Mouse (Mus musculus): Measurements from ENCODE around the gene Arx. TPM values are rescaled to one million over a fixed set of nuclear protein-coding genes. Genes with fewer than 3 reads are reported as not detected.
A peak's percentile ranks its signal among the peaks of the same experiment; 100 is the strongest.

Arx gene
- polyA plus RNA-seq (2014; fragmentation: Nextera tagmentation; extraction: Ambion mirVana): 1.3 and 1.5 TPM in 2 replicates

- H3K4me2 ChIP-seq (replicated peaks): peak within 1 kb of the TSS; percentile 34
- ATAC-seq (ENCODE audit: low FRiP score): peak; percentile 92
- no peaks in the 10 kb centered on the region; the same call in 1 of the 2 replicates for H3K4me1 ChIP-seq (replicated peaks; ENCODE audit: control insufficient read depth, insufficient read depth, low read length)
- no peak within 1 kb of the TSS for H3K9ac ChIP-seq
- no peaks in the 10 kb centered on the region for H3K9me3 ChIP-seq (ENCODE audit: control insufficient read depth, low read length)
- 21% methylated on average over 31 of the region's 31 CpGs for WGBS
- no peaks in the 10 kb centered on the region for H3K36me3 ChIP-seq (replicated peaks; ENCODE audit: control insufficient read depth, insufficient read depth)
- no peak within 1 kb of the TSS for H3K27ac ChIP-seq
- peak within 1 kb of the TSS; percentile 11 for H3K4me3 ChIP-seq (replicated peaks; ENCODE audit: low read length)
- H3K27me3 ChIP-seq (ENCODE audit: control insufficient read depth, insufficient read depth, low read length): peaks cover 71% of the 10 kb centered on the region
- DNase-seq (ENCODE audit: low spot score): peak; percentile 72
Measured at GRCm38 (mm10) chrX:93286291-93286893, at the start of gene Arx. TSS of gene Arx (plus strand) at chrX:93286445.

- ATAC-seq (ENCODE audit: low FRiP score): no peak
- no peak overlapping the region for H3K9ac ChIP-seq
- no peaks in the 10 kb centered on the region for H3K9me3 ChIP-seq (ENCODE audit: control insufficient read depth, low read length)
- H3K27ac ChIP-seq: no peak overlapping the region
- H3K4me1 ChIP-seq (replicated peaks; ENCODE audit: control insufficient read depth, insufficient read depth, low read length): no peaks in the 10 kb centered on the region
- H3K27me3 ChIP-seq (ENCODE audit: control insufficient read depth, insufficient read depth, low read length): no peaks in the 10 kb centered on the region
- H3K4me2 ChIP-seq (replicated peaks): no peak overlapping the region
- 86% methylated on average over 1 of the region's 1 CpGs for WGBS
- no peaks in the 10 kb centered on the region for H3K36me3 ChIP-seq (replicated peaks; ENCODE audit: control insufficient read depth, insufficient read depth)
- DNase-seq (ENCODE audit: low spot score): no peak
- no peak overlapping the region for H3K4me3 ChIP-seq (replicated peaks; ENCODE audit: low read length)
Measured at GRCm38 (mm10) chrX:93251329-93251728, 34.9 kb upstream of the Arx start.

GRCm38 (mm10) chrX:93275689-93276088 lies 10.6 kb upstream of the Arx start:
- no peak for DNase-seq (ENCODE audit: low spot score)
- no peak overlapping the region for H3K4me2 ChIP-seq (replicated peaks)
- WGBS: 47% methylated on average over 3 of the region's 3 CpGs

GRCm38 (mm10) chrX:93279940-93280339 lies 6.3 kb upstream of the Arx start:
- Histone ChIP-seq H3K4me1 (replicated peaks; ENCODE audit: control insufficient read depth, insufficient read depth, low read length) (no peaks in the 10 kb centered on the region), H3K9ac (no peak overlapping the region), H3K4me3 (replicated peaks; ENCODE audit: low read length) (no peak overlapping the region), H3K9me3 (ENCODE audit: control insufficient read depth, low read length) (no peaks in the 10 kb centered on the region), H3K36me3 (replicated peaks; ENCODE audit: control insufficient read depth, insufficient read depth) (no peaks in the 10 kb centered on the region), H3K27me3 (ENCODE audit: control insufficient read depth, insufficient read depth, low read length) (peaks cover 58% of the 10 kb centered on the region), H3K27ac (no peak overlapping the region), H3K4me2 (replicated peaks) (no peak overlapping the region)
- DNase-seq (ENCODE audit: low spot score) (no peak), ATAC-seq (ENCODE audit: low FRiP score) (no peak)
- 25% methylated on average over 5 of the region's 11 CpGs for WGBS

More at GRCm38 (mm10) chrX:93275689-93276088, 10.6 kb upstream of the Arx start:
- Histone ChIP-seq H3K27me3 (ENCODE audit: control insufficient read depth, insufficient read depth, low read length) (peaks cover 20% of the 10 kb centered on the region), H3K27ac (no peak overlapping the region), H3K9ac (no peak overlapping the region), H3K4me3 (replicated peaks; ENCODE audit: low read length) (no peak overlapping the region), H3K9me3 (ENCODE audit: control insufficient read depth, low read length) (no peaks in the 10 kb centered on the region), H3K4me1 (replicated peaks; ENCODE audit: control insufficient read depth, insufficient read depth, low read length) (no peaks in the 10 kb centered on the region), H3K36me3 (replicated peaks; ENCODE audit: control insufficient read depth, insufficient read depth) (no peaks in the 10 kb centered on the region)
- ATAC-seq (ENCODE audit: low FRiP score): no peak

GRCm38 (mm10) chrX:93281028-93281723 lies 5.1 kb upstream of the Arx start:
- Histone ChIP-seq H3K4me3 (replicated peaks; ENCODE audit: low read length) (no peak overlapping the region), H3K4me2 (replicated peaks) (0 out of 2 replicates have a peak overlapping the region, but pooled peaks have one; percentile 17), H3K4me1 (replicated peaks; ENCODE audit: control insufficient read depth, insufficient read depth, low read length) (no peaks in the 10 kb centered on the region), H3K9me3 (ENCODE audit: control insufficient read depth, low read length) (no peaks in the 10 kb centered on the region), H3K27me3 (ENCODE audit: control insufficient read depth, insufficient read depth, low read length) (peaks cover 70% of the 10 kb centered on the region), H3K27ac (no peak overlapping the region), H3K9ac (no peak overlapping the region), H3K36me3 (replicated peaks; ENCODE audit: control insufficient read depth, insufficient read depth) (no peaks in the 10 kb centered on the region)
- ATAC-seq (ENCODE audit: low FRiP score): peak; percentile 42; the same call in 1 of the 2 replicates
- DNase-seq (ENCODE audit: low spot score): peak; percentile 62
- 18% methylated on average over 23 of the region's 23 CpGs for WGBS

- H3K9me3 ChIP-seq (ENCODE audit: control insufficient read depth, low read length): no peaks in the 10 kb centered on the region
- no peaks in the 10 kb centered on the region for H3K36me3 ChIP-seq (replicated peaks; ENCODE audit: control insufficient read depth, insufficient read depth)
- DNase-seq (ENCODE audit: low spot score) (peak; percentile 17), ATAC-seq (ENCODE audit: low FRiP score) (no peak)
- H3K4me3 ChIP-seq (replicated peaks; ENCODE audit: low read length): no peak overlapping the region
- H3K4me2 ChIP-seq (replicated peaks): 0 out of 2 replicates have a peak overlapping the region, but pooled peaks have one; percentile 17
- peaks cover 76% of the 10 kb centered on the region for H3K27me3 ChIP-seq (ENCODE audit: control insufficient read depth, insufficient read depth, low read length)
- H3K27ac ChIP-seq: no peak overlapping the region
- 19% methylated on average over 5 of the region's 5 CpGs for WGBS
- no peak overlapping the region for H3K9ac ChIP-seq
- no peaks in the 10 kb centered on the region for H3K4me1 ChIP-seq (replicated peaks; ENCODE audit: control insufficient read depth, insufficient read depth, low read length)
Measured at GRCm38 (mm10) chrX:93281756-93282155, 4.5 kb upstream of the Arx start.

- no peaks in the 10 kb centered on the region for H3K9me3 ChIP-seq (ENCODE audit: control insufficient read depth, low read length)
- no peak overlapping the region for H3K9ac ChIP-seq
- peaks cover 77% of the 10 kb centered on the region for H3K27me3 ChIP-seq (ENCODE audit: control insufficient read depth, insufficient read depth, low read length)
Measured at GRCm38 (mm10) chrX:93285091-93285490, 1.2 kb upstream of the Arx start.

GRCm38 (mm10) chrX:93288339-93288738 lies 2.1 kb downstream of the Arx start:
- H3K4me3 ChIP-seq (replicated peaks; ENCODE audit: low read length): peak overlapping the region; percentile 29
- H3K4me2 ChIP-seq (replicated peaks): peak overlapping the region; percentile 55
- peaks cover 71% of the 10 kb centered on the region for H3K27me3 ChIP-seq (ENCODE audit: control insufficient read depth, insufficient read depth, low read length)
- no peaks in the 10 kb centered on the region; the same call in 1 of the 2 replicates for H3K4me1 ChIP-seq (replicated peaks; ENCODE audit: control insufficient read depth, insufficient read depth, low read length)
- DNase-seq (ENCODE audit: low spot score) (no peak), ATAC-seq (ENCODE audit: low FRiP score) (no peak)
- H3K36me3 ChIP-seq (replicated peaks; ENCODE audit: control insufficient read depth, insufficient read depth): no peaks in the 10 kb centered on the region
- no peak overlapping the region for H3K9ac ChIP-seq
- 11% methylated on average over 11 of the region's 37 CpGs for WGBS
- no peak overlapping the region for H3K27ac ChIP-seq
- H3K9me3 ChIP-seq (ENCODE audit: control insufficient read depth, low read length): no peaks in the 10 kb centered on the region

More at GRCm38 (mm10) chrX:93285091-93285490, 1.2 kb upstream of the Arx start:
- Histone ChIP-seq H3K36me3 (replicated peaks; ENCODE audit: control insufficient read depth, insufficient read depth) (no peaks in the 10 kb centered on the region), H3K4me3 (replicated peaks; ENCODE audit: low read length) (no peak overlapping the region), H3K4me2 (replicated peaks) (no peak overlapping the region), H3K4me1 (replicated peaks; ENCODE audit: control insufficient read depth, insufficient read depth, low read length) (no peaks in the 10 kb centered on the region; the same call in 1 of the 2 replicates), H3K27ac (no peak overlapping the region)
- WGBS: 19% methylated on average over 10 of the region's 10 CpGs
- ATAC-seq (ENCODE audit: low FRiP score) (no peak), DNase-seq (ENCODE audit: low spot score) (peak; percentile 20)

- no peaks in the 10 kb centered on the region for H3K36me3 ChIP-seq (replicated peaks; ENCODE audit: control insufficient read depth, insufficient read depth)
- H3K9ac ChIP-seq: no peak overlapping the region
- no peaks in the 10 kb centered on the region for H3K9me3 ChIP-seq (ENCODE audit: control insufficient read depth, low read length)
- H3K4me3 ChIP-seq (replicated peaks; ENCODE audit: low read length): peak overlapping the region; percentile 29
- H3K4me2 ChIP-seq (replicated peaks): peak overlapping the region; percentile 55
- WGBS: 7% methylated on average over 34 of the region's 37 CpGs
- no peak for ATAC-seq (ENCODE audit: low FRiP score)
- no peaks in the 10 kb centered on the region; the same call in 1 of the 2 replicates for H3K4me1 ChIP-seq (replicated peaks; ENCODE audit: control insufficient read depth, insufficient read depth, low read length)
- H3K27me3 ChIP-seq (ENCODE audit: control insufficient read depth, insufficient read depth, low read length): peaks cover 73% of the 10 kb centered on the region
- no peak for DNase-seq (ENCODE audit: low spot score)
- no peak overlapping the region for H3K27ac ChIP-seq
Measured at GRCm38 (mm10) chrX:93289076-93289475, 2.8 kb downstream of the Arx start.

Data from hindbrain, embryonic 14.5 days (tissue).